Mouse (Mus musculus) urinary bladder, postnatal 10 days (tissue): ENCODE measurements around the gene Pcmt1.
A peak's percentile ranks its signal among the peaks of the same experiment; 100 is the strongest.

Experiments
- DNase-seq: peaks from one replicate; pipeline ENCODE4 v3.0.0; 2022; ENCODE audit warnings: low spot score

The Pcmt1 gene

DNA sequence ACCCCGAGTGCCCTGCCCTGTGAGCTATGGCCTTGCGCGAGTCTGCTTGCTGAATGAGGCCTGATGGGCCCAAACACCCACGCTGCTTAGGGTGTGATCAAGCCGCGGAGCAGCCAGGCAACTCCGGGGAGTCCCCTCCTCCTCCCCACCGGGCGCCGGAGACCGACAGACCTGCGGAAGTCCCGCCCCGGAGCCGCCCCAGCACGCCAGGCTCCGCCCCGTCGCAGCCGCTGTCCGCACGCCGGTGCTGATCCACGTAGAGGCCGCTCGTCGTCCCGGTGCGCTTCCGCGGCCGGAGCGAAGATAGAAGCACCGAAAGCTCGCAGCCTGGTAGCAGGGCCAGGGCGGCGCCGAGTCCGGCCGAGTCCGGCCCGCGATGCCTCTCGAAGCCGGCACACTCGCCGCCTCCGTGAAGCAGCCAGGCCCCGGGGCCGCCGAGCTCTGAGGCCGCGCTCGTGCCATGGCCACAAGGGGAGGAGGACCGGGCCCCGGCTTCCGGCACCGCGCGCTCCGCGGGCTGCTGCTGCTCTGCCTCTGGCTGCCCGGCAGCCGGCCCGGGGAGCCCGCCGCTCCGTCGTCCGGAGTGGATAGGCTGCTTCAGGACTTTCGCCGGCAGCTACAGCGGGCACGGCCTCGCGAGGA is 91.2 kb downstream of the Pcmt1 start, which contains the start of gene Lrp11:
Gene Lrp11 (plus strand): TSS at position 209 of the 642 bp plus-strand sequence.
- DNase-seq: peak; percentile 63

DNA sequence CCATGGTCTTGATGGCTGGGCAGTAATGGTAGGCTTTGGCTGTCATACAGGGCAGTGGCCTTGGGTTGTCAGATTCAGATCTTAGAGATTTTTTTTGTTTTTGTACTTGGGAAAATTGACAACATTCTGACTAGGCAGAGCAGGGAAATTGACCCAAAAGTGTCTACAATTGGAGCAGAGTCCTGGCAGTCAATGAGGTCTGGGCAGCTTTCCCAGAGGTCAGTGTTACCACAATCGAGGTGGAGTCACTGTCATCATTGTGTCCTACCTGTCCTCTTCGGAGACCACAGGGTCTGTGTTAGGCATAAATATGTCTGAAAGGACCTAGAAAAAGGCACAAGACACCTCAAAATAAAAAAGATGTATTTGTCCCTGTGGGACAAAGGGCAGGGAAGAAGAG is 94.2 kb downstream of the Pcmt1 start:
- DNase-seq: no peak

DNA sequence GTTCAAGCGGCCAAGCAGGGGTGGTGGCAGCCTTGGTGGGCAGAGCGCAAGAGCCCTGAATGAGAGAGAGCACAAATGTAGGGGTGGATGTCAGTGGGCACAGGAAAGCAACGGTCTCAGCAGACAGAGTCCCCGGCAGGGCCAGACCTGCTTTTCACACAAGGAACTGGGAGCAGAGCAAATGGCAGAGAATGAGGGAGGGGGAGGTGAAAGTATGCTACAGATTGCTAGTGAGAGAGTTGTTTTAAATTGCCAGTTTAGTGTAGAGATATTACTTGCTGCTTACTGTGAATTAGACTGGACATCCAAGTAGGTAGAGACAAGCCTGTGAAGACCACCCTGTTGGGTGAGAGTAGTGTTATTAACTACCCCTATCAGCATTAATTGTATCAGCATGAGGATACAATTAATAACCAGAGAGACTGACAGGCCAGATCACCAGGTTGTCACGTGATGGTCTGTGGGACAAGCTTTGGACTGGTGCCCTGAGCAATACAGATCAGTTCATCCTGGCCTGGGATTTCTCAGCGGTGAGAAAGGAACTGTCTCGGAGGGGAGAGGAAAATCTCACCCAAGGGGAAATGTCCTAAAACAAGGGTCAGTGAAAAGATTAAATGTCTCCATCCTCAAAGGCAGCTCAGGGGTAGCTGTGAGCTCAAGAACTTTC is 97.9 kb downstream of the Pcmt1 start:
- no peak for DNase-seq

DNA sequence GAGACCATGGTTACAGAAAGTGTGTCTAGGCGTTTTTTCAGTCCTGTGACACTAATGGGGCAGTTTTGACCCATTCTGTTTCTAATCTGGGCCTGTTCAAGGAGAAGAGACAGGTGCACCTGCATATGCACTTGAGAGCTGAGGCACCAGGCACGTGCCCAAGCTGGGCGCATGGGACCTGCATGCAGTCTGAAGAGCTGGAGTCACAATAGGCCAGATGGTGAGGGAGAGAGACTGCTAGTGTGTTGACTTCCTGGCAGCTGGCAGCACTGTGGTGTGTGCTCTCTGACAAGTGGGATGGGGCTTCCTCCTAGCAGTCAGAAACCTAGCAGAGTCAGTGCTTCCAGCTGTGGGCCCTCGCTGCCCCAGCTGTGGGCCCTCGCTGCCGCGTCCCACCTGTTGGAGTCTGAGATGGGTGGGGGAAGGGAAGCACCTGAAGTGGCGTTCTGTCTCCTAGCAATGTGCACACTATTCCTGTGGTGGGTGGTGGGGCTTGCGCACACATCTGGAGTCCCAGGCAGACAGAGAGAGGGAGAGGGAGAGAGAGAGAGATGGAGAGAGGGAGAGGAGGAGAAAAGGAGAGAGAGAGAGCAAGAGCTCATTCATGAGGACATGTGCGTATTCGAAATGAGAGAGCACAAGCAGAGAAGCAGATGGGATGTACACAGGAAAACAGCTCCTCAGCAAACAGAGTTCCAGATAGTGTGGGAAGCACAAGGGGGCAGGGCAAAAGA is 98.6 kb downstream of the Pcmt1 start:
- DNase-seq: no peak

DNA sequence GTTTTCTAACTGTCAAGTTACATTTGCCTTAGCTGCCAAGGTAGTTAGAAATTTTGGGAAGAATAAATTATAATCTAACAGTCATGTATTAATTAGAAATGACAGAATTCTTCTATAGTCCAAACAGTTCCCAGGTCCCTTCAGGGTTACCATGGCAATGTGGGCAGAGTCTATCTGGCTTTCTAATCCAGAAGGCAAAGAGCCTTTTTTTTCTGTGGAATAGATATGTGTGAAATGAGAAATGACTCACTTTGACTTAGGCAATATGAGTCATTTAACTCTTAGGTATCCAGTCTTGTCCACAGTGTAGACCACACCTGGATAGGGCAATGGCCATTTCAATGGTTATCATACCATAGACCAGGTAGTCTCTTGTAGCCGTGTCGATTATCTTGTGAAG is 99.5 kb downstream of the Pcmt1 start:
- DNase-seq: no peak
